Mouse (Mus musculus): ENCODE data around the gene Wwc2. TPM values are rescaled to one million over a fixed set of nuclear protein-coding genes. Genes with fewer than 3 reads are reported as not detected.
A peak's percentile ranks its signal among the peaks of the same experiment; 100 is the strongest.

Wwc2 gene
- polyA plus RNA-seq, 1 experiment from 2014 or later = 18.0 TPM

DNA sequence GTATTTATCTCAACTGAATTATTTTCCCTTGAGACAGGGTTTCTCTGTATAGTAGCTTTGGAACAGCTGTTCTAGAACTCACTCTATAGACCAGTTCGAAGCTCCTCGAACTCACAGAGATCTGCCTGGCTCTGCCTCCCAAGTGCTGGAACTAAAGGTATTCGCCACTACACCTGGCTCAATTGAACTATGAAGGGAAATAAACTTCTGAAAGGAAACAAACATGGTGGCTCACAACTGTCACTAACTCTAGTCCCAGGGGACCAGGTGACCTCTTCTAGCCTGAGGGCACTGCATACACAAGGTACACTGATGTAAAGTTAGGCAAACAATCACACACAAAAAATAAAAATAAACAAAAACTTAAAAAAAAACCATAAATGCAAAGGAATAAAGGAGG is 57.6 kb downstream of the Wwc2 start:
- Histone ChIP-seq H3K27me3 (no peaks in the 10 kb centered on the region), H3K9me3 (replicated peaks) (no peaks in the 10 kb centered on the region), H3K27ac (peak overlapping the region; percentile 86), H3K4me3 (replicated peaks) (no peak overlapping the region), H3K4me1 (peaks cover 60% of the 10 kb centered on the region), H3K4me2 (no peak overlapping the region), H3K9ac (no peak overlapping the region), H3K36me3 (no peaks in the 10 kb centered on the region)
- whole genome bisulfite sequencing = 85% methylated on average over 3 of the region's 3 CpGs
- no peak for ATAC-seq (replicated peaks; ENCODE audit: low FRiP score)

DNA sequence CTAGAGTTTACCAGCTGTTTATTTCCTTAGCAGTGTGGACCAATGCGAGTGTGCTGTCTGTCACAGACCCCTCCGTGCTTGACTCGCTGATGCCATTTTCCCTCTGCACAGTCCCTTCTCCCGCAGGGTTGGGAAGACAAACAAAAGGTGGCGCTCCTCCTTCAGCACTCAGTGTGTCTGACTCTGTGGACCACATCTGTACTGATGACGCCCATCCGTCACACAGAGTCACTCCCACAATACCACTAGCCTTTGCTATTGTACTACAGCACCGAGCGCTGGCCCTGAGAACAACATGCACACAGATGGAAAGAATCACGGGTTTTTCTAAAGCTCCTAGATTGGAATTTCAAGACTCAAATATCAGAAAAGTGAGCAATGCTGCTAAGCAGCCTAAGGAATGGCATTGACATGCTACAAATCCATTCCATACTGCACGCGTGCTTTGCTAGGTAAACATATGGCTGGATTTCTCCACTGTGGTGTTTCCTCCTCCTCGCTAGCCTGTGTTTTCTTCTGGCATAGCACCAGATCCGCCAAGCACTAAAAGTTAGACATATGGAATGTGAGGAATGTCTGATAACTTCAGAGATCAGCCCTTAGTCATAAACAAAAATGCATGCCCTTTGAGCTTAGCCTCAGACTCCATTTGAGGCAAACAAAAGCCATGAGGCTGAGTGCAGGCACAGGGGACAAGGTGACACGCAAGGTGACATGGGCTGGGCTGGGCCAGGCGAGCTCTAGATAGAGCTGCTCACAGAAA is 58.5 kb downstream of the Wwc2 start:
- peak; percentile 83 for ATAC-seq (replicated peaks; ENCODE audit: low FRiP score)
- H3K36me3 ChIP-seq = no peaks in the 10 kb centered on the region
- peak overlapping the region; percentile 12; the same call in 1 of the 2 replicates for H3K4me3 ChIP-seq (replicated peaks)
- WGBS = 19% methylated on average over 16 of the region's 16 CpGs
- no peaks in the 10 kb centered on the region for H3K9me3 ChIP-seq (replicated peaks)
- no peaks in the 10 kb centered on the region for H3K27me3 ChIP-seq
- peak overlapping the region; percentile 86 for H3K27ac ChIP-seq
- H3K4me2 ChIP-seq = peak overlapping the region; percentile 46
- peaks cover 60% of the 10 kb centered on the region for H3K4me1 ChIP-seq
- H3K9ac ChIP-seq = no peak overlapping the region

DNA sequence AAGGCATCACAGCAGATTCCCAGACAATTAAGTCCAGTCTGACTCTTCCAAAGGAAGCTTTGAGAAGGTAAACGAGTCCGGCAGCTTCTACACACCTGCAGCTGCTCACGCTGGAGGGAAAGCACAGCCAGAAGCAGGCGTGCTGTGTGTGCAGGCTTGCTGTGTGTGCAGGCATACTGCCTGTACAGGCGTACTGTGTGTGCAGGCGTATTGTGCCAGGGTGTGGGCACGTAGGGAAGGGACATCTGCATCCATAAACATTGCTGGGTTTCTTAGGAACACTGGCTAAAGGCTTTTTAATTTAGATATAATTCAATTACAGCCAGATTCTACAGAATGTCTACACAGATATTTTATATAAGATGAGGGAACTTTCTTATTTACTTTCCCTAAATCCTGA is 59.4 kb downstream of the Wwc2 start:
- Histone ChIP-seq H3K27me3 (no peaks in the 10 kb centered on the region), H3K4me3 (replicated peaks) (no peak overlapping the region), H3K9ac (no peak overlapping the region), H3K27ac (peak overlapping the region; percentile 48; the same call in 1 of the 2 replicates), H3K36me3 (no peaks in the 10 kb centered on the region), H3K4me2 (no peak overlapping the region), H3K9me3 (replicated peaks) (no peaks in the 10 kb centered on the region), H3K4me1 (peaks cover 55% of the 10 kb centered on the region)
- no peak for ATAC-seq (replicated peaks; ENCODE audit: low FRiP score)
- WGBS = 77% methylated on average over 7 of the region's 7 CpGs

DNA sequence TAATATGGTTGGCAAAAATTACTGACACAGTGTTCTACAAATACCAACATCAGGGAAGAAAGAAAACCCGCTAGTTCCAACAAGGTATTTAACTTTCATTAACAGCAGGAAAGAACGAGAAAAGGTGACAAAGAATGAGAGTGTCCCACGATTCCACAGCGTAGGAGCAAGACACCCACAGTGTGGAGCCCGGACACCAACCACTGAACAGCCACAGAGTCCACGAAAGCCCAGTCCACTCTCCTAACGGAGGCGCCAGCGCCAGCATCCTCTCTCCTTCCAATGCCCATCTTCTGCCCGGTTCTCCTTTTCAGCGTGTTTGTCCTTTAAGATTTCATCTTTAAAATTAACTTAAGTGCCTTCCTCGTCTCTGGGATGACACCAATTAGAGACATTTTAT is 61.1 kb downstream of the Wwc2 start:
- Histone ChIP-seq H3K9me3 (replicated peaks) (no peaks in the 10 kb centered on the region), H3K36me3 (no peaks in the 10 kb centered on the region), H3K27ac (no peak overlapping the region), H3K27me3 (no peaks in the 10 kb centered on the region), H3K4me3 (replicated peaks) (no peak overlapping the region), H3K4me1 (peaks cover 48% of the 10 kb centered on the region), H3K9ac (no peak overlapping the region), H3K4me2 (no peak overlapping the region)
- WGBS = 91% methylated on average over 12 of the region's 12 CpGs
- ATAC-seq (replicated peaks; ENCODE audit: low FRiP score) = no peak

DNA sequence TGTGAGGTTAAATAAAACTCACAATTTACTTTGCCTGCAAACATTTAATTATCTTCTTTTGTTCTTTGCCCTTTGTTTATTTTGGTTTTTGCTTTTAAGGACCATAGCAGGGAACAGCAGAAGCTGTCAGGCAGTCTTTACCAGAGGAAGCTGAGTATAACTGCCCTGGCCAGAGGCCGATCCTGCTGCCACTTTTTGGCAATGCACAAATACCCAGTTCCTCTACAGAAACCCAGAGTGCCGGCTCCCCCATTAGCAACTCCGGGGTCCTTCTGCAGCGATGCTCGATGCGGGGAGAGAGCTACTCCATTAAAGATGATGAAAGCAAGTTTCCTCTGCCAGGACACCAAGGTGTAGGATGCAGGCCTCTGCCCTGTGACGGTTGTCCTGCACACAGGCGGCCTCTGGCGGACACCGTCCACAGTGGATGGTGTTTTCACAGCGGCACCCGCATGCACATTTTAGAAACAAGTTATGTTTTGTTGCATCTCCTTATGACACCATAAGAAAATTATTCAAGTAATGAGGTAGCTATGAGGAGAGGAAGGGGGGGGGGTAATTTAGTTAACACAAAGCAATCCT is 62.0 kb downstream of the Wwc2 start:
- no peak overlapping the region for H3K4me2 ChIP-seq
- no peak overlapping the region for H3K27ac ChIP-seq
- H3K9ac ChIP-seq = no peak overlapping the region
- no peak overlapping the region for H3K4me3 ChIP-seq (replicated peaks)
- no peaks in the 10 kb centered on the region for H3K36me3 ChIP-seq
- 84% methylated on average over 12 of the region's 12 CpGs for WGBS
- H3K9me3 ChIP-seq (replicated peaks) = no peaks in the 10 kb centered on the region
- H3K4me1 ChIP-seq = peaks cover 48% of the 10 kb centered on the region
- no peak for ATAC-seq (replicated peaks; ENCODE audit: low FRiP score)
- no peaks in the 10 kb centered on the region for H3K27me3 ChIP-seq

DNA sequence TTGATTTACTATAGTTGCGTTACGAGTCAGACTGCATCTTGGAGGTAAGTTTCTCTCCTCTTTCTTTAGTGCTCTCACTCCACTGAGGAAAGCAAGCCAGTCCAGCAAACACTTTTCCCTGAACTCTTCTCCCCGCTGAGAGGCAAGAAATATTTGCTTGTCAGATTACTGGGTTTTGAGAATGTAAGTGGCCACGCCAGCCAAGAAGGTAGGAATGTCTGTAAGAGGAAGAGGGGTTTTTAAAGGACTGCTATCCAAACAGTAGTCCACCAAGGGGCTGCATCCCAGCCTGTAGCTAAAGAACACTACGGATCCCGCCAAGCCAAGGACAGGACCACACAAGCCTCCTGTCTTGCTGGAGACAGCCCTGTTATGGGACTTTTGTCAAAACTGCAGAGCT is 65.8 kb downstream of the Wwc2 start:
- no peak overlapping the region for H3K4me2 ChIP-seq

DNA sequence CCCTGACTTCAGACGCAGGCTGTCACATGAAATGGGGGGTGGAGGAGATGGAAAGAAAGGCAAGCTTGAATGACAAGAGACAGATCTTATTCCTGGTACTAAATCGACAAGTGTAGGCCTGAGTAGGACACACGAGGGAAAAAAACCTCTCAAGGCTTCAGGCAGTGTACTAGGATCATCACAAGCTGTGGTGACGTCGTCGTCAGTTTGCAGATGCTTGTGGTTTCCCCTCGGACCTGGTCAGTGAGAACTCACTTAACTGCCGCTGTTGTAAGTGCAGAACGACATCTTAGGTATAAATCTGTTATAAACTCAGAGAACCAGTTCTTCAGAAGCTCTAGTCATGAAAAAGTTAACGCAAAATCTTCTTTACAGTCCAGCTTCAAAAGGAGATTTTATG is 67.9 kb downstream of the Wwc2 start:
- Histone ChIP-seq H3K27me3 (no peaks in the 10 kb centered on the region), H3K9ac (no peak overlapping the region), H3K4me3 (replicated peaks) (no peak overlapping the region), H3K4me2 (no peak overlapping the region), H3K36me3 (peaks cover 19% of the 10 kb centered on the region), H3K4me1 (peaks cover 32% of the 10 kb centered on the region), H3K27ac (0 out of 2 replicates have a peak overlapping the region, but pooled peaks have one; percentile 27), H3K9me3 (replicated peaks) (no peaks in the 10 kb centered on the region)
- 42% methylated on average over 10 of the region's 10 CpGs for WGBS
- ATAC-seq (replicated peaks; ENCODE audit: low FRiP score) = no peak

More for the DNA sequence above, 65.8 kb downstream of the Wwc2 start:
- no peak overlapping the region for H3K4me3 ChIP-seq (replicated peaks)
- H3K9me3 ChIP-seq (replicated peaks) = no peaks in the 10 kb centered on the region
- 0 out of 2 replicates have a peak overlapping the region, but pooled peaks have one; percentile 46 for H3K27ac ChIP-seq
- WGBS = 56% methylated on average over 6 of the region's 6 CpGs
- H3K27me3 ChIP-seq = no peaks in the 10 kb centered on the region
- H3K36me3 ChIP-seq = peaks cover 9% of the 10 kb centered on the region
- H3K4me1 ChIP-seq = peaks cover 35% of the 10 kb centered on the region
- ATAC-seq (replicated peaks; ENCODE audit: low FRiP score) = no peak
- no peak overlapping the region for H3K9ac ChIP-seq

DNA sequence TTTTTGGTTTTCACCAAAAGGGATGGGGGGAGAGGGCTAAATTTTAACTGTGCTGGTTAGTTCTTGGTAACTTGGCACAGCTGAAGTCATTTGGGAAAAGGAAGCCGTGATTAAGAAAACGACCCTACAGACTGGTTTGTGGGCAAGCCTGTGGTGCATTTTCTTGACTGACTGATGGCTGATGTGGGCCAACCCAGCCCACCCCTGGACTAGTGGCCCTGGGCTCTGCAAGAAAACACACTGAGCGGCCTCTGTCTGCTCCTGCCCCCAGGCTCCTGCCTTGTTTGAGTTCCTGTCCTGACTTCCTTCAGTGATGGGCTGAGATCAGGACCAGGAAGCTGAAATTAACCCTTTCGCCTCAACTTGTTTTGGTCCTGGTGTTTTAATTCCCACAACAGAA is 68.7 kb downstream of the Wwc2 start:
- Histone ChIP-seq H3K27ac (0 out of 2 replicates have a peak overlapping the region, but pooled peaks have one; percentile 6), H3K4me3 (replicated peaks) (no peak overlapping the region), H3K36me3 (peaks cover 19% of the 10 kb centered on the region), H3K4me2 (no peak overlapping the region), H3K9me3 (replicated peaks) (no peaks in the 10 kb centered on the region), H3K4me1 (peaks cover 39% of the 10 kb centered on the region), H3K27me3 (no peaks in the 10 kb centered on the region), H3K9ac (no peak overlapping the region)
- WGBS = 52% methylated on average over 4 of the region's 4 CpGs
- ATAC-seq (replicated peaks; ENCODE audit: low FRiP score) = no peak; the same call in 1 of the 2 replicates

DNA sequence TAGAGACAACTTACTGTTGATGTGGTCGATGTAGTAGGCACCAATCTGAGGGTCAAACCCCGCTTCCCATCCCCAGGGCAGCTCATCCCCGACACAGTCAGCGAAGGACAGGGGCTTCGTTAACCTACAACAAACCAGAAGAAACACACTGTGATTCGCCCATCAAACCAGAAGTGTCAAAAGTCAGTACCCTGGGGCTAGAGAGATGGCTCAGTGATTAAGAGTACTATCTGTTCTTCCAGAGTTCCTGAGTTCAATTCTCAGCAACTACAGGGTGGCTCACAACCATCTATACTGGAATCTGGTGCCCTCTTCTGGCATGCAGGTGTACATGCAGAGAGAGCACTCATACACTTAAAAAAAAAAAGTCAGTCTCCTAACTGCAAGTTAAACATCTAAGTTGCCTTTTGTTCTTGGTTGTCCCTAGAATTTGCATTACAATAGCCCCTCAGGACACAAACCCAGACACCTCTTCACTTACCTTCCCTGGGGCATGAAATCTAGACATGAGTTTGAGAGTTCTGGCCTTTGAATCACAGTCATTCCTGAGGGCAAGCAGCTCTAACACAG is 70.1 kb downstream of the Wwc2 start:
- Histone ChIP-seq H3K9ac (no peak overlapping the region), H3K4me3 (replicated peaks) (no peak overlapping the region), H3K36me3 (peaks cover 19% of the 10 kb centered on the region), H3K9me3 (replicated peaks) (no peaks in the 10 kb centered on the region), H3K27ac (no peak overlapping the region), H3K4me2 (no peak overlapping the region), H3K4me1 (peaks cover 50% of the 10 kb centered on the region), H3K27me3 (no peaks in the 10 kb centered on the region)
- no peak for ATAC-seq (replicated peaks; ENCODE audit: low FRiP score)
- 98% methylated on average over 6 of the region's 6 CpGs for WGBS

DNA sequence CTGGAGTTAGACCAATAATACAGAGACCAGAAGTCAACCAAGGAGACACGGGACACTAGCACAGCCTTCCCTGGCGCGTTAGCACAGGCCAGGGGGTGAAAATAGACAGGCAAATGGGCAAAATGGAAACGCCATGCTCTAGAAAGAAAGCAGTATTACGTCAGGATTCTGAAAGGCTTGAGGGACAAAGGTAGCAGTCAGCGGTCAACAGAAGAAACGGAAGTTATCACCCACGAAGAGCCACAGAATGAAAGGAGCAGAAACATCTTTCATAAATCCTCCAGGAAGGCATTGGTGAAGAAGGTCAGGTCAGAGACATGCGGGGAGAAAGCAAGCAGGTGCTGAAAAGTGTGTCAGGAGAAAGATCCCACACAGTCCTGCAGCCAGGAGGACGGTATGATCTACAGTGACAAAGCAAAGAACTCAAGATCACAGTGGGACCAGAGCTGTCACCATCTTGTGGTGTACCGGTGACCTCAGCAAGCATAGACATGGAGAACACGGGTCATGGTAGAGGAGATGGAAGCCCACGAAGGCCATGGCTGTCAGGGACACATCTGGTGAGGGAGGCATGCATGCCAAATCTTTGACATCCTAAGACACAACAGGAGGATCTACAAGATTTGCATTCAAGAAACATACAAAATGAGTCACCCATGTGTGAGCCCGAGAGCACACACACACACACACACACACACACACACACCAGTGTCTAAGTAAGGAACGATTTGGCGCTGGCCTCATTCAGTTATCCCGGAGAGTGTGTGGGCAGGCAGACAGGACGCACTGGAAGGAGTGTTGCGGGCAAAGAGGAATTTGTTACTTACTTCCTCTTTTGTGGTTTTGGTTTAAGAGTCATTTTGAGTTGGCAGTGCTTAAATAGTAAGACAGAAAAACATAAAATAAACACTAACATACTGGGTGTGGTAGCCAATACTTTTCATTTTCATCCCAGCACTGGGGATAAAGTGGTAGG is 73.4 kb downstream of the Wwc2 start:
- H3K4me1 ChIP-seq = peaks cover 42% of the 10 kb centered on the region
- peaks cover 19% of the 10 kb centered on the region for H3K36me3 ChIP-seq
- no peak overlapping the region for H3K9ac ChIP-seq
- no peak overlapping the region for H3K4me2 ChIP-seq
- no peak overlapping the region for H3K27ac ChIP-seq
- H3K9me3 ChIP-seq (replicated peaks) = no peaks in the 10 kb centered on the region
- ATAC-seq (replicated peaks; ENCODE audit: low FRiP score) = no peak
- H3K27me3 ChIP-seq = no peaks in the 10 kb centered on the region
- 82% methylated on average over 19 of the region's 19 CpGs for WGBS
- no peak overlapping the region for H3K4me3 ChIP-seq (replicated peaks)

DNA sequence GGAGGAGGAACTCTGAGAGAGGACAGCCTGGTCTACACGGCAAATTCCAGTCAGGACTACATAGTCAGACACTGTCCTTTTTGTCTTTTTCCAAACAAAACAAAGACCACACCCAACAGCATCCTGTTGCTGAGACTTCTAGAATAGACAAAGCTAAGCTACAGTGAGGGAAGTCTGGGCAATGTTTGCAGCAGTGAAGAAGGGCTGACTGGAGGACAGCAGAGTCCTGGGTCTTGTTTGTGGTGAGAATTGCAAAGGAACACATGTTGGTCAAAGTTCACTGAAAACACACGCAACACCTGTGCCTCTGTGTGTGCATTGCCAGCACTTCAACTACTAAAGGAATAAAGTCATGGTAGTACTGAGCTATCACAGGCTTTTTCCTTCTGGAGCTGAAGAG is 75.2 kb downstream of the Wwc2 start:
- Histone ChIP-seq H3K9me3 (replicated peaks) (no peaks in the 10 kb centered on the region), H3K27me3 (no peaks in the 10 kb centered on the region), H3K4me2 (no peak overlapping the region), H3K4me3 (replicated peaks) (no peak overlapping the region), H3K27ac (0 out of 2 replicates have a peak overlapping the region, but pooled peaks have one; percentile 32), H3K36me3 (peaks cover 16% of the 10 kb centered on the region), H3K9ac (no peak overlapping the region), H3K4me1 (peaks cover 37% of the 10 kb centered on the region)
- WGBS = 65% methylated on average over 2 of the region's 2 CpGs
- ATAC-seq (replicated peaks; ENCODE audit: low FRiP score) = no peak
